ENCODE assay signal across 9 mouse cellular contexts in the genomic region with DNA sequence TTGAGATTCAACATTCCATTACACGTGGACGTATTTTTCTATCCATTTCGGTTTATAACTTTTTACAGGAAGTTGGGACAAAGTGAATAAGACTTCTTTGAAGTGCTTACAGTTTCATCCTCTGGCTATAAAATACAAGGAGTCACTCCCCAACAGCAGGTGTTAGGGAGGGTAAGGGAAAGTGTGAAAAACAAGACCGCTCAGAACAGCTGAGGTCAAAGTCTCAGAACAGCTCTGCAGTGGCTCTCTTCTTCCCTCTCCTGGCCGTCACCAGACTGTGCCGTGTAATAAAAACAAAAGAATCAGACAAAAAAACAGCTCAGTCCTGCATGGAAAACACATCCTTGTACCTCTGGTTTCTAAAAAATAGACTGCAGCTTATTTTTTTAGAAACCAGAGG. TPM values are rescaled to one million over a fixed set of nuclear protein-coding genes. Genes with fewer than 3 reads are reported as not detected.
DNase-seq lines count a peak whose midpoint lies in the region; ATAC-seq and TF ChIP-seq lines count a peak whose summit lies in the region.
"Had no signal": no experiment of that assay in that cellular context is flagged by ENCODE, and none has a peak within 500 bp of the region (broad histone marks: within the 10 kb centered on the region; RNA-seq: fewer than 3 reads in every experiment).

No protein-coding gene starts in this region.

- peak; percentile 65; the same call in 1 of the 2 replicates for ATAC-seq in forebrain, embryonic 11.5 days (replicated peaks; ENCODE audit: low FRiP score)
- no peak for ATAC-seq in forebrain, embryonic 15.5 days (replicated peaks)
- no peak for ATAC-seq in lung, embryonic 14.5 days (ENCODE audit: insufficient read depth)
- ATAC-seq in intestine, embryonic 14.5 days (replicated peaks; ENCODE audit: low FRiP score, low TSS enrichment, low read depth): peak; percentile 84

- H3K36me3 ChIP-seq in forebrain, embryonic 11.5 days (ENCODE audit: control insufficient read depth, insufficient read depth, low read length): no peaks in the 10 kb centered on the region
- H3K36me3 ChIP-seq in forebrain, embryonic 15.5 days: no peaks in the 10 kb centered on the region
- H3K36me3 ChIP-seq in lung, embryonic 14.5 days (ENCODE audit: insufficient read depth): no peaks in the 10 kb centered on the region
- H3K36me3 ChIP-seq in intestine, embryonic 14.5 days (ENCODE audit: control insufficient read depth, insufficient read depth, low read length): no peaks in the 10 kb centered on the region

- H3K4me2 ChIP-seq in forebrain, embryonic 11.5 days (ENCODE audit: low read depth, low read length, severe bottlenecking): no peak overlapping the region
- H3K4me2 ChIP-seq in forebrain, embryonic 15.5 days (replicated peaks): no peak overlapping the region
- no peak overlapping the region for H3K4me2 ChIP-seq in lung, embryonic 14.5 days
- H3K4me2 ChIP-seq in intestine, embryonic 14.5 days (ENCODE audit: low read length): no peak overlapping the region

- H3K27me3 ChIP-seq in forebrain, embryonic 11.5 days (ENCODE audit: control insufficient read depth, insufficient read depth, low read length): no peaks in the 10 kb centered on the region
- H3K27me3 ChIP-seq in forebrain, embryonic 15.5 days: no peaks in the 10 kb centered on the region
- H3K27me3 ChIP-seq in lung, embryonic 14.5 days (ENCODE audit: insufficient read depth, low read length): no peaks in the 10 kb centered on the region
- H3K27me3 ChIP-seq in intestine, embryonic 14.5 days (replicated peaks; ENCODE audit: control insufficient read depth, insufficient read depth, low read length): no peaks in the 10 kb centered on the region

- 53% methylated on average over 6 of the region's 6 CpGs for WGBS in forebrain, embryonic 11.5 days
- WGBS in forebrain, embryonic 15.5 days: 54% methylated on average over 6 of the region's 6 CpGs
- 31% methylated on average over 6 of the region's 6 CpGs for WGBS in lung, embryonic 14.5 days
- WGBS in intestine, embryonic 14.5 days: 32% methylated on average over 6 of the region's 6 CpGs

- no peak for DNase-seq in forebrain, embryonic 11.5 days (ENCODE audit: low spot score)
- peak; percentile 23 for DNase-seq in lung, embryonic 14.5 days
- no peak for DNase-seq in lung, postnatal 10 days
- no peak for DNase-seq in intestine, embryonic 14.5 days (ENCODE audit: low spot score)
- peak; percentile 19 for DNase-seq in retina, postnatal 1 day
- DNase-seq in right cerebral cortex, postnatal 36 days (ENCODE audit: low spot score in 2 of 2): no peak
- no peak for DNase-seq in thymus, adult 18-20 months

- H3K9ac ChIP-seq in forebrain, embryonic 11.5 days (ENCODE audit: low read length): no peak overlapping the region
- H3K9ac ChIP-seq in forebrain, embryonic 15.5 days (replicated peaks): no peak overlapping the region
- H3K9ac ChIP-seq in lung, embryonic 14.5 days: no peak overlapping the region
- no peak overlapping the region for H3K9ac ChIP-seq in intestine, embryonic 14.5 days (ENCODE audit: low read length)

- H3K9me3 ChIP-seq in forebrain, embryonic 11.5 days (ENCODE audit: control insufficient read depth, low read length): no peaks in the 10 kb centered on the region
- H3K9me3 ChIP-seq in forebrain, embryonic 15.5 days: no peaks in the 10 kb centered on the region
- H3K9me3 ChIP-seq in lung, embryonic 14.5 days (ENCODE audit: low read depth, low read length): no peaks in the 10 kb centered on the region
- no peaks in the 10 kb centered on the region for H3K9me3 ChIP-seq in intestine, embryonic 14.5 days (ENCODE audit: control insufficient read depth, low read length)

- no peak overlapping the region for H3K4me3 ChIP-seq in forebrain, embryonic 11.5 days (ENCODE audit: low read depth, low read length)
- H3K4me3 ChIP-seq in forebrain, embryonic 15.5 days: no peak overlapping the region
- no peak overlapping the region for H3K4me3 ChIP-seq in lung, embryonic 14.5 days (ENCODE audit: low read depth, low read length)
- H3K4me3 ChIP-seq in intestine, embryonic 14.5 days (ENCODE audit: low read depth, low read length): no peak overlapping the region
- H3K4me3 ChIP-seq: erythroblast, embryonic 14.5 days had no signal

- no peaks in the 10 kb centered on the region for H3K4me1 ChIP-seq in forebrain, embryonic 11.5 days (replicated peaks; ENCODE audit: control insufficient read depth, insufficient read depth, low read length)
- H3K4me1 ChIP-seq in forebrain, embryonic 15.5 days: no peaks in the 10 kb centered on the region
- H3K4me1 ChIP-seq in lung, embryonic 14.5 days (ENCODE audit: insufficient read depth): no peaks in the 10 kb centered on the region
- no peaks in the 10 kb centered on the region for H3K4me1 ChIP-seq in intestine, embryonic 14.5 days (replicated peaks; ENCODE audit: control insufficient read depth, insufficient read depth, low read length)

- no peak overlapping the region for H3K27ac ChIP-seq in forebrain, embryonic 11.5 days (ENCODE audit: low read depth, low read length)
- H3K27ac ChIP-seq in forebrain, embryonic 15.5 days (replicated peaks): no peak overlapping the region
- H3K27ac ChIP-seq in lung, embryonic 14.5 days (ENCODE audit: low read depth): no peak overlapping the region
- no peak overlapping the region for H3K27ac ChIP-seq in intestine, embryonic 14.5 days (ENCODE audit: low read depth)

- TF ChIP-seq CTCF in lung, embryonic 14.5 days (IDR thresholded peaks at IDR 0.05; ENCODE audit: low read depth): peak; percentile 55

RNA-seq across cellular contexts. Expression of a gene that starts 4.3 kb away (rescaled TPM):
- 0.32 TPM in 1 of 2 replicates, not detected in the other for polyA plus RNA-seq in forebrain, embryonic 11.5 days (2014; fragmentation: Nextera tagmentation; extraction: Ambion mirVana)
- polyA plus RNA-seq in forebrain, embryonic 15.5 days (2015; fragmentation: Nextera tagmentation; extraction: Ambion mirVana): 0.40 and 1.4 TPM in 2 replicates
- polyA plus RNA-seq in lung, embryonic 14.5 days (2014; fragmentation: Nextera tagmentation; extraction: Ambion mirVana): 0.88 and 13.0 TPM in 2 replicates
- 13.0 and 14.7 TPM in 2 replicates for polyA plus RNA-seq in intestine, embryonic 14.5 days (2014; fragmentation: Nextera tagmentation; extraction: Ambion mirVana)
- polyA plus RNA-seq: erythroblast, embryonic 14.5 days had no signal

Comparison
In these comparisons a context has a peak if more than half of its experiments do, and no peak if none do; other contexts are left out.
1. ATAC-seq: peak in forebrain, embryonic 11.5 days (single experiment) and intestine, embryonic 14.5 days (single experiment); none in forebrain, embryonic 15.5 days (single experiment) and lung, embryonic 14.5 days (single experiment).
2. DNase-seq: peak in lung, embryonic 14.5 days (single experiment) and retina, postnatal 1 day (single experiment); none in forebrain, embryonic 11.5 days (single experiment), lung, postnatal 10 days (single experiment), intestine, embryonic 14.5 days (single experiment), right cerebral cortex, postnatal 36 days (0 of 2) and thymus, adult 18-20 months (0 of 2).